Mouse (Mus musculus) Muller cell, postnatal 12 days (primary cell): ENCODE data around the gene Ubr3.
"Not testable (repeated sequence)": the region's sequence is repeated elsewhere in the genome, so short reads cannot be mapped to it uniquely, and the experiment has no call there.

ENCODE experiments used
- DNase-seq: peaks from one replicate; pipeline ENCODE4 v3.0.0-alpha.2; 2015; ENCODE audit errors: inconsistent ontology term

Ubr3 gene

GRCm38 (mm10) chr2:69907394-69907793 lies 10.3 kb downstream of the Ubr3 start:
- DNase-seq = not testable (repeated sequence)

- no peak for DNase-seq
Observed at GRCm38 (mm10) chr2:69912801-69913200, 15.8 kb downstream of the Ubr3 start.

GRCm38 (mm10) chr2:69917301-69917700 lies 20.3 kb downstream of the Ubr3 start:
- no peak for DNase-seq

GRCm38 (mm10) chr2:69924943-69925342 lies 27.9 kb downstream of the Ubr3 start:
- no peak for DNase-seq

- DNase-seq = no peak
Observed at GRCm38 (mm10) chr2:69936331-69936730, 39.3 kb downstream of the Ubr3 start.

GRCm38 (mm10) chr2:69939226-69939625 lies 42.2 kb downstream of the Ubr3 start:
- DNase-seq = no peak

GRCm38 (mm10) chr2:69939649-69940048 lies 42.6 kb downstream of the Ubr3 start:
- no peak for DNase-seq

- peak; percentile 49 for DNase-seq
Observed at GRCm38 (mm10) chr2:69941391-69942030, 44.5 kb downstream of the Ubr3 start.

GRCm38 (mm10) chr2:69952849-69953248 lies 55.8 kb downstream of the Ubr3 start:
- no peak for DNase-seq

- peak; percentile 14 for DNase-seq
Observed at GRCm38 (mm10) chr2:69955635-69956034, 58.6 kb downstream of the Ubr3 start.

GRCm38 (mm10) chr2:69957622-69958021 lies 60.6 kb downstream of the Ubr3 start:
- no peak for DNase-seq

- no peak for DNase-seq
Observed at GRCm38 (mm10) chr2:69974896-69975295, 77.8 kb downstream of the Ubr3 start.

GRCm38 (mm10) chr2:69989224-69989623 lies 92.2 kb downstream of the Ubr3 start:
- no peak for DNase-seq

- DNase-seq = no peak
Observed at GRCm38 (mm10) chr2:69990647-69991046, 93.6 kb downstream of the Ubr3 start.

GRCm38 (mm10) chr2:69994082-69994736 lies 97.2 kb downstream of the Ubr3 start:
- DNase-seq = not testable (repeated sequence)

GRCm38 (mm10) chr2:69994779-69995178 lies 97.7 kb downstream of the Ubr3 start:
- DNase-seq = no peak

- DNase-seq = no peak
Observed at GRCm38 (mm10) chr2:69999097-69999770, 102.2 kb downstream of the Ubr3 start.

- no peak for DNase-seq
Observed at GRCm38 (mm10) chr2:70000316-70000715, 103.3 kb downstream of the Ubr3 start.

GRCm38 (mm10) chr2:70006492-70006891 lies 109.4 kb downstream of the Ubr3 start:
- DNase-seq = no peak

GRCm38 (mm10) chr2:70012941-70013340 lies 115.9 kb downstream of the Ubr3 start:
- DNase-seq = no peak

GRCm38 (mm10) chr2:70018236-70018635 lies 121.2 kb downstream of the Ubr3 start:
- DNase-seq = peak; percentile 80

GRCm38 (mm10) chr2:70024454-70024853 lies 127.4 kb downstream of the Ubr3 start:
- DNase-seq = no peak

- DNase-seq = no peak
Observed at GRCm38 (mm10) chr2:70025711-70026110, 128.7 kb downstream of the Ubr3 start.
